Mouse (Mus musculus) liver, postnatal 0 days (tissue): Measurements from ENCODE around the gene Myo3b.

ENCODE experiments used
- CTCF ChIP-seq: sonication (generic); IDR thresholded peaks from 2 replicates; pipeline ENCODE4 v1.5.1; 2016; ENCODE audit warnings: antibody characterized with exemption, low read depth
- EP300 ChIP-seq: IDR thresholded peaks from 2 replicates; pipeline ENCODE4 v1.6.1; 2016; ENCODE audit warnings: antibody characterized with exemption, low read depth, mild to moderate bottlenecking

DNA sequence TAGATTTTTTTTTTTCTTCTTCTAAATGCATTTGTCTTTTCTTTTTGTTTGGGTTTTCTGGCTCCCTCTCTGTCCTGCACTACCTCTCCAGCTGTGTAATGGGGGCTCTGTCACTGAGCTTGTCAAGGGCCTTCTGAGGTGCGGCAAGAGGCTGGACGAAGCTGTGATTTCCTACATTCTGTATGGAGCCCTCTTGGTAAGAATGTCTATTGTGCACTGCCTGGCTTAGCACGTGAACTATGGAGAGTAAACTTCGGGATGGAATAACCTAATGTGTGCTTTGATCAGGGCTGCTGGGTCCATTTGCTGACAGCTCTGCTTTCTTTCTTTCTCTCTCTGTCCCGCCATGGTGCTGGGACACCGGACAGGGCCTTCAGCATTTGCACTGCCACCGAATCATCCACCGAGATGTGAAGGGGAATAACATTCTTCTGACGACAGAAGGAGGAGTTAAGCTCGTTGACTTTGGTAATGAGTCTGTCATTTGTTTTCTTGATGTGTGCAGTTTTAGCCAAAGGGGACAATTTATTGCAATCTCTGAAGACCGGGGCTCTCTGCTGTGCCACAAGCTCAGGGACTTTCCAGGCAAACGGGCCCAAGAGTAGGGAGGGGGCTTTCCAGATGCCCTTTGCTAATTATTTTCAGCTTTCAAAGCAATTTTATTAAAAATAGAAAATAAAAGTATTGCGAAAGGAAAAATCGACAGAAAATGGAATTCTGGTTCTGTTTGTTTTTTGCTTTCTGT is 66.5 kb downstream of the Myo3b start:
- no peak for TF ChIP-seq EP300
- TF ChIP-seq CTCF = no peak
